Mouse (Mus musculus): Measurements from ENCODE around the gene Gm42420.
A peak's percentile ranks its signal among the peaks of the same experiment; 100 is the strongest.

Gm42420 gene

GRCm38 (mm10) chr6:39585517-39585916, at the start of gene Gm42420:
Gm42420 (plus strand) TSS chr6:39585753.
- no peak for DNase-seq (ENCODE audit: low spot score)

GRCm38 (mm10) chr6:39536621-39537020, 48.9 kb upstream of the Gm42420 start:
- DNase-seq (ENCODE audit: low spot score) = no peak

- no peak for DNase-seq (ENCODE audit: low spot score)
Observed at GRCm38 (mm10) chr6:39537276-39537675, 48.3 kb upstream of the Gm42420 start.

GRCm38 (mm10) chr6:39538227-39538626, 47.3 kb upstream of the Gm42420 start:
- DNase-seq (ENCODE audit: low spot score) = no peak

- DNase-seq (ENCODE audit: low spot score) = no peak
Observed at GRCm38 (mm10) chr6:39539679-39540155, 45.8 kb upstream of the Gm42420 start.

- DNase-seq (ENCODE audit: low spot score) = no peak
Observed at GRCm38 (mm10) chr6:39540563-39540962, 45.0 kb upstream of the Gm42420 start.

GRCm38 (mm10) chr6:39542631-39543597, 42.6 kb upstream of the Gm42420 start:
- no peak for DNase-seq (ENCODE audit: low spot score)

GRCm38 (mm10) chr6:39543769-39544420, 41.7 kb upstream of the Gm42420 start:
- no peak for DNase-seq (ENCODE audit: low spot score)

GRCm38 (mm10) chr6:39545474-39545873, 40.1 kb upstream of the Gm42420 start:
- no peak for DNase-seq (ENCODE audit: low spot score)

GRCm38 (mm10) chr6:39548030-39548429, 37.5 kb upstream of the Gm42420 start:
- DNase-seq (ENCODE audit: low spot score) = no peak

- no peak for DNase-seq (ENCODE audit: low spot score)
Observed at GRCm38 (mm10) chr6:39551981-39552636, 33.4 kb upstream of the Gm42420 start.

GRCm38 (mm10) chr6:39554888-39555647, 30.5 kb upstream of the Gm42420 start:
- DNase-seq (ENCODE audit: low spot score) = no peak

GRCm38 (mm10) chr6:39555648-39555945, 30.0 kb upstream of the Gm42420 start:
- DNase-seq (ENCODE audit: low spot score) = no peak

GRCm38 (mm10) chr6:39556900-39557659, 28.5 kb upstream of the Gm42420 start:
- DNase-seq (ENCODE audit: low spot score) = no peak

- no peak for DNase-seq (ENCODE audit: low spot score)
Observed at GRCm38 (mm10) chr6:39557723-39558261, 27.8 kb upstream of the Gm42420 start, which contains the start of gene Dennd2a. Dennd2a (minus strand) TSS chr6:39557867.

- DNase-seq (ENCODE audit: low spot score) = no peak
Observed at GRCm38 (mm10) chr6:39559276-39559939, 26.1 kb upstream of the Gm42420 start.

GRCm38 (mm10) chr6:39562166-39563015, 23.2 kb upstream of the Gm42420 start:
- peak; percentile 86 for DNase-seq (ENCODE audit: low spot score)

- no peak for DNase-seq (ENCODE audit: low spot score)
Observed at GRCm38 (mm10) chr6:39567528-39567927, 18.0 kb upstream of the Gm42420 start.

- DNase-seq (ENCODE audit: low spot score) = no peak
Observed at GRCm38 (mm10) chr6:39570426-39570825, 15.1 kb upstream of the Gm42420 start.
